14 mouse cellular contexts compared by ENCODE assay signal in the genomic region with DNA sequence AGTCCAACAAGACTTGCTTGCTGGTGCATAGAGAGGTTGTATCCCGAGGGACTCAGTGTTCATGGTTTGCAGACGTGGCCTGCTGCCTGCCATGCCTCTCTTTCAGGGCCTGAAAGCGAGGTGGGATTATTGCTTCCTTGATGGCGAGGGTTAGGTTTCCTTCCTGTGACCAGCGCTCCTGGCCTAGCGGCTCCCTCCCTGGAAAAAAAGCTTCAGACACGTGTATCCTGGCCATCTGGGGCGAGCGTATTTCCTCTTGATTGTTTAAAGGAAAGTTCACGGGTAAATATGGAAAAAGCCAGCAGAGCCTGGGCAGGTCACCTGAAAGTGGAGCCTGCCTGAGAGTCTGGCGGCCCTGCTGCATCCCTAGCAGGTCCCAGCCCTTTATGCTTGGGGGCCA.
DNase-seq lines count a peak whose midpoint lies in the region; ATAC-seq and TF ChIP-seq lines count a peak whose summit lies in the region.
"Had no signal": no experiment of that assay in that cellular context is flagged by ENCODE, and none has a peak within 500 bp of the region (broad histone marks: within the 10 kb centered on the region; RNA-seq: fewer than 3 reads in every experiment).

No protein-coding gene starts in this region.

- no peak overlapping the region; the same call in none of the 2 replicates for H3K27ac ChIP-seq in heart, embryonic 10.5 days
- H3K27ac ChIP-seq in kidney, embryonic 15.5 days: peak overlapping the region; percentile 48; the same call in 1 of the 2 replicates
- no peak overlapping the region for H3K27ac ChIP-seq in thymus, adult 2 months (ENCODE audit: control insufficient read depth, insufficient read depth, low read length)
- no peak overlapping the region for H3K27ac ChIP-seq in forebrain, embryonic 13.5 days
- H3K27ac ChIP-seq: forebrain, embryonic 12.5 days; liver, embryonic 12.5 days had no signal

- no peak overlapping the region for H3K4me3 ChIP-seq in heart, embryonic 10.5 days
- H3K4me3 ChIP-seq in kidney, embryonic 15.5 days (replicated peaks): no peak overlapping the region
- H3K4me3 ChIP-seq in thymus, adult 2 months (ENCODE audit: control insufficient read depth, insufficient read depth, low read length): no peak overlapping the region
- no peak overlapping the region for H3K4me3 ChIP-seq in forebrain, embryonic 13.5 days
- H3K4me3 ChIP-seq: forebrain, embryonic 12.5 days; liver, embryonic 12.5 days had no signal

- 0 out of 2 replicates have a peak, but pooled peaks have one; percentile 12 for ATAC-seq in kidney, embryonic 15.5 days (replicated peaks; ENCODE audit: low FRiP score)
- ATAC-seq in forebrain, embryonic 13.5 days: no peak
- ATAC-seq: CD4-positive, CD25-positive, alpha-beta regulatory T cell, adult 4 months; inflammation-experienced regulatory T-cells, adult 6 months; liver, embryonic 12.5 days had no signal

- peak; percentile 99 for DNase-seq in heart, adult 11 months
- DNase-seq in heart, embryonic 10.5 days (ENCODE audit: low spot score): no peak
- peak; percentile 72 to 88 for DNase-seq in heart, adult 9 months (ENCODE audit: low spot score in 2 of 2)
- DNase-seq in lung, postnatal 14 days: peak; percentile 10
- no peak for DNase-seq in thymus, adult 2 months
- no peak for DNase-seq in cerebellum, postnatal 14 days
- DNase-seq: cerebellum, adult 8-10 months; thymus, postnatal 36 days had no signal

- no peak for TF ChIP-seq CTCF in thymus, adult 2 months (IDR thresholded peaks at IDR 0.05; ENCODE audit: borderline replicate concordance, control insufficient read depth, extremely low read depth, insufficient read depth, low read length, poor library complexity)

- H3K27me3 ChIP-seq in heart, embryonic 10.5 days (ENCODE audit: insufficient read depth, poor library complexity, severe bottlenecking): no peaks in the 10 kb centered on the region
- H3K27me3 ChIP-seq in kidney, embryonic 15.5 days: no peaks in the 10 kb centered on the region
- no peaks in the 10 kb centered on the region for H3K27me3 ChIP-seq in thymus, adult 2 months (ENCODE audit: control insufficient read depth, insufficient read depth, low read length)
- no peaks in the 10 kb centered on the region for H3K27me3 ChIP-seq in forebrain, embryonic 13.5 days
- H3K27me3 ChIP-seq: forebrain, embryonic 12.5 days; liver, embryonic 12.5 days had no signal

- WGBS in heart, embryonic 10.5 days: 62% methylated on average over 11 of the region's 11 CpGs
- WGBS in kidney, embryonic 15.5 days: 45% methylated on average over 11 of the region's 11 CpGs
- WGBS in thymus, adult 2 months: 88% methylated on average over 11 of the region's 11 CpGs
- 82% methylated on average over 11 of the region's 11 CpGs for WGBS in forebrain, embryonic 13.5 days

- no peaks in the 10 kb centered on the region for H3K36me3 ChIP-seq in heart, embryonic 10.5 days
- no peaks in the 10 kb centered on the region for H3K36me3 ChIP-seq in kidney, embryonic 15.5 days
- H3K36me3 ChIP-seq in thymus, adult 2 months (ENCODE audit: control insufficient read depth, insufficient read depth, low read length): no peaks in the 10 kb centered on the region
- no peaks in the 10 kb centered on the region for H3K36me3 ChIP-seq in forebrain, embryonic 13.5 days (ENCODE audit: poor library complexity, severe bottlenecking)
- H3K36me3 ChIP-seq: forebrain, embryonic 12.5 days; liver, embryonic 12.5 days had no signal

- peaks cover 29% of the 10 kb centered on the region; the same call in 1 of the 2 replicates for H3K4me1 ChIP-seq in heart, embryonic 10.5 days
- H3K4me1 ChIP-seq in kidney, embryonic 15.5 days: peaks cover 26% of the 10 kb centered on the region
- no peaks in the 10 kb centered on the region for H3K4me1 ChIP-seq in thymus, adult 2 months (replicated peaks; ENCODE audit: control insufficient read depth, insufficient read depth, low read length)
- peaks cover 4% of the 10 kb centered on the region; the same call in 1 of the 2 replicates for H3K4me1 ChIP-seq in forebrain, embryonic 13.5 days

- no peaks in the 10 kb centered on the region for H3K9me3 ChIP-seq in heart, embryonic 10.5 days
- H3K9me3 ChIP-seq in kidney, embryonic 15.5 days (replicated peaks): no peaks in the 10 kb centered on the region
- H3K9me3 ChIP-seq in forebrain, embryonic 13.5 days (replicated peaks): no peaks in the 10 kb centered on the region
- H3K9me3 ChIP-seq: forebrain, embryonic 12.5 days; liver, embryonic 12.5 days had no signal

- H3K4me2 ChIP-seq in kidney, embryonic 15.5 days: no peak overlapping the region
- no peak overlapping the region for H3K4me2 ChIP-seq in forebrain, embryonic 13.5 days
- H3K4me2 ChIP-seq: forebrain, embryonic 12.5 days; liver, embryonic 12.5 days had no signal

- no peak overlapping the region for H3K9ac ChIP-seq in kidney, embryonic 15.5 days
- H3K9ac ChIP-seq in forebrain, embryonic 13.5 days: no peak overlapping the region
- H3K9ac ChIP-seq: forebrain, embryonic 12.5 days; liver, embryonic 12.5 days had no signal

- TF ChIP-seq POLR2A in thymus, adult 2 months (IDR thresholded peaks at IDR 0.05; ENCODE audit: control insufficient read depth, extremely low read depth, insufficient read depth, low read length, poor library complexity): no peak

Comparison
In these comparisons a context has a peak if more than half of its experiments do, and no peak if none do; other contexts are left out.
1. DNase-seq: peak in heart, adult 11 months (single experiment), heart, adult 9 months (2 of 2) and lung, postnatal 14 days (single experiment); none in heart, embryonic 10.5 days (single experiment), thymus, adult 2 months (single experiment) and cerebellum, postnatal 14 days (0 of 2).